Mouse (Mus musculus) midbrain, embryonic 11.5 days (tissue): ENCODE data around the gene Zbtb34. TPM values are rescaled to one million over a fixed set of nuclear protein-coding genes. Genes with fewer than 3 reads are reported as not detected.

Source experiments
- ATAC-seq: fragments of 200-750 bp; cut with Nextera tagmentation; 2 replicates; pipeline ENCODE4 v1.8.0; 2017; ENCODE audit warnings: moderate TSS enrichment, moderate library complexity; ENCODE audit not compliant: low FRiP score
- DNase-seq: peaks from one replicate; pipeline ENCODE4 v3.0.0; 2015; ENCODE audit warnings: low spot score; ENCODE audit errors: missing footprints
- H3K27ac ChIP-seq: fragments of 300-500 bp; sonication (generic); 2 replicates; pipeline ENCODE4 v1.5.1; 2014; ENCODE audit warnings: low read depth, low read length
- H3K27me3 ChIP-seq: fragments of 300-500 bp; sonication (generic); 2 replicates; pipeline ENCODE4 v1.6.1; 2014; ENCODE audit warnings: mild to moderate bottlenecking, low read length, moderate library complexity, mixed read lengths; ENCODE audit not compliant: control insufficient read depth, insufficient read depth
- H3K36me3 ChIP-seq: fragments of 300-500 bp; sonication (generic); 2 replicates; pipeline ENCODE4 v1.6.1; 2014; ENCODE audit warnings: mild to moderate bottlenecking, low read length, moderate library complexity, mixed read lengths; ENCODE audit not compliant: control insufficient read depth, insufficient read depth
- H3K4me1 ChIP-seq: fragments of 300-500 bp; sonication (generic); 2 replicates; pipeline ENCODE4 v1.6.1; 2014; ENCODE audit warnings: low read length; ENCODE audit not compliant: control insufficient read depth, insufficient read depth
- H3K4me2 ChIP-seq: fragments of 300-500 bp; sonication (generic); 2 replicates; pipeline ENCODE4 v1.6.1; 2014; ENCODE audit warnings: mild to moderate bottlenecking, moderate library complexity
- H3K4me3 ChIP-seq: fragments of 300-500 bp; sonication (generic); 2 replicates; pipeline ENCODE4 v1.5.1; 2014; ENCODE audit warnings: low read depth, low read length
- H3K9ac ChIP-seq: fragments of 300-500 bp; sonication (generic); 2 replicates; pipeline ENCODE4 v1.6.1; 2014; ENCODE audit warnings: low read length
- H3K9me3 ChIP-seq: fragments of 300-500 bp; sonication (generic); 2 replicates; pipeline ENCODE4 v1.6.1; 2016; ENCODE audit warnings: low read length; ENCODE audit not compliant: control insufficient read depth
- WGBS: fragments of 180-500 bp; shearing (Covaris S2); extraction: QIAGEN DNeasy Blood & Tissue Kit; methylation state at CpG from one replicate; pipeline ENCODE4 v1.1.7; 2014; 5-methylcytosine and 5-hydroxymethylcytosine counted together
- polyA plus RNA-seq: library from polyadenylated mRNA; unstranded; fragments of >200 nt; fragmentation: Nextera tagmentation; extraction: Ambion mirVana; gene quantifications from 2 replicates; pipeline ENCODE4 v1.2.1, GENCODE M21; 2014

The Zbtb34 gene
- polyA plus RNA-seq, 1 experiment from 2014 or later, result 8.0 TPM

DNA sequence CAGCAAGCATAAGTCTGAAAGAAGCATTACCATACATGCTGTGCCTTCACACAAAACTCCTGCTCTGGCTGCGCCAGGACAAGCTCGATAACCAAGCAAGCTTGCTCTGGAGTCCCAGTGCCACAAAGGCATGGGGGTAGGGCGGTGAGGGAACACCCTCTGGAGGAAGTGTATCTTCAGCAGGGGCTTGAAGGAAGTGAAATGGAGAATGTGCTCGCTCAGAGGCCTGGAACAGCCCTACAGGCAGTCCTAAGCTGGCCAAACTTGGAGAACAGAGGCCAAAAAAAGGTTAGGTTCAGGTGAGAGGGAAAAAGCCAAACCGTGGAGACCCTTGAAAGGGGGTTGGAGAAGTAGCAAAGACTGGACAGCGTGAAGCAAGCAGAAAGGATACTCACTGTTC lies 1.8 kb downstream of the Zbtb34 start:
- Histone ChIP-seq H3K4me3 (0 out of 2 replicates have a peak overlapping the region, but pooled peaks have one; percentile 98), H3K4me2 (no peak overlapping the region; the same call in 1 of the 2 replicates), H3K27ac (no peak overlapping the region), H3K9me3 (no peaks in the 10 kb centered on the region), H3K27me3 (no peaks in the 10 kb centered on the region), H3K4me1 (peaks cover 18% of the 10 kb centered on the region), H3K36me3 (no peaks in the 10 kb centered on the region; the same call in 1 of the 2 replicates), H3K9ac (no peak overlapping the region)
- DNase-seq (no peak), ATAC-seq (no peak)
- 39% methylated on average over 6 of the region's 6 CpGs for WGBS

GRCm38 (mm10) chr2:33426640-33427398 lies 4.3 kb downstream of the Zbtb34 start:
- no peaks in the 10 kb centered on the region for H3K9me3 ChIP-seq
- DNase-seq (no peak), ATAC-seq (no peak)
- H3K9ac ChIP-seq, result no peak overlapping the region
- H3K27ac ChIP-seq, result no peak overlapping the region
- no peaks in the 10 kb centered on the region for H3K27me3 ChIP-seq
- no peaks in the 10 kb centered on the region; the same call in 1 of the 2 replicates for H3K36me3 ChIP-seq
- WGBS, result 55% methylated on average over 10 of the region's 10 CpGs
- H3K4me1 ChIP-seq, result peaks cover 18% of the 10 kb centered on the region
- no peak overlapping the region for H3K4me2 ChIP-seq
- no peak overlapping the region for H3K4me3 ChIP-seq

- Histone ChIP-seq H3K9ac (no peak overlapping the region), H3K27ac (no peak overlapping the region), H3K4me2 (no peak overlapping the region), H3K27me3 (no peaks in the 10 kb centered on the region), H3K9me3 (no peaks in the 10 kb centered on the region), H3K36me3 (no peaks in the 10 kb centered on the region; the same call in 1 of the 2 replicates), H3K4me3 (no peak overlapping the region), H3K4me1 (no peaks in the 10 kb centered on the region)
- ATAC-seq (no peak), DNase-seq (no peak)
- 89% methylated on average over 4 of the region's 4 CpGs for whole genome bisulfite sequencing
Observed at GRCm38 (mm10) chr2:33417454-33417853, 13.7 kb downstream of the Zbtb34 start.

DNA sequence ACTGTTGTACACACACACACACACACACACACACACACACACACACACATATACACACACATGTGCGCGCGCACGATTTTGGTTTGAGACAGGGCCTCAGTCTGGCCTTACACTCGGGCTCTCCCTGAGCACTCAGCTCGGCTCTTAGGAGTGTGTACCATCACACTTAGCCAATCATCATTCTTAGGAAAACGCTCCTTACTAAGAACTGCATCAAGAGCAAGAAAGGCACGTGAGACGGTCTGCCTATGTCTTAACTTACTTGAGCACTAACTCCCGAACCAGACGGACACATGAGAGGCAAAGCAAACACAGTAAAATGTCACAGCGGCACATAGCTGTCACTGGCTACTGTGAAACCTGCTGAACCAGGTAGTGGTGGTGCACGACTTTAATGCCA lies 17.1 kb downstream of the Zbtb34 start:
- no peaks in the 10 kb centered on the region for H3K27me3 ChIP-seq
- no peaks in the 10 kb centered on the region for H3K4me1 ChIP-seq
- 92% methylated on average over 13 of the region's 13 CpGs for WGBS

DNA sequence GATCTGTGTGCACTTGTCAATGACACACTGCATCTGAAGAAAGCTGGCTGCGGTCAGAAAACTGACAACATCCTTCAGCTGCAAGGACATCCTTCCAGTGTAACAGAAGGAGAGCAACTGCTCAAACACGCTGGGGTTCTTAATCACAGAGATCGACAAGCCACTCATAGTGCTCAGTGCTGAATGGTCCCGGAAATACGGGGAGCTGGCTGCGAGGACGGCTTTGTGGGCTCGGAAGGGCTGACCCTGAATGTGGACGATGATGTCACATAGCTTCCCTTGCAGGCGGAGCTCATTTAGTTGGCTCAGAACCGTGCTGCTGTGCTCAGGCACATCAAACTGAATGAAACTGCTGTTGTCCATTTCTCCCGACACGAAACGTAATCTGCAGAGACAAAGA lies 19.0 kb downstream of the Zbtb34 start:
- Histone ChIP-seq H3K27me3 (no peaks in the 10 kb centered on the region), H3K9ac (no peak overlapping the region), H3K4me3 (no peak overlapping the region), H3K36me3 (peaks cover 11% of the 10 kb centered on the region; the same call in 1 of the 2 replicates), H3K27ac (no peak overlapping the region), H3K4me1 (no peaks in the 10 kb centered on the region), H3K9me3 (no peaks in the 10 kb centered on the region), H3K4me2 (no peak overlapping the region)
- DNase-seq, result no peak
- no peak for ATAC-seq
- WGBS, result 88% methylated on average over 14 of the region's 14 CpGs

More for the DNA sequence above, 17.1 kb downstream of the Zbtb34 start:
- Histone ChIP-seq H3K36me3 (peaks cover 11% of the 10 kb centered on the region; the same call in 1 of the 2 replicates), H3K27ac (no peak overlapping the region), H3K4me3 (no peak overlapping the region), H3K9ac (no peak overlapping the region), H3K4me2 (no peak overlapping the region), H3K9me3 (no peaks in the 10 kb centered on the region)
- DNase-seq (no peak), ATAC-seq (no peak)

DNA sequence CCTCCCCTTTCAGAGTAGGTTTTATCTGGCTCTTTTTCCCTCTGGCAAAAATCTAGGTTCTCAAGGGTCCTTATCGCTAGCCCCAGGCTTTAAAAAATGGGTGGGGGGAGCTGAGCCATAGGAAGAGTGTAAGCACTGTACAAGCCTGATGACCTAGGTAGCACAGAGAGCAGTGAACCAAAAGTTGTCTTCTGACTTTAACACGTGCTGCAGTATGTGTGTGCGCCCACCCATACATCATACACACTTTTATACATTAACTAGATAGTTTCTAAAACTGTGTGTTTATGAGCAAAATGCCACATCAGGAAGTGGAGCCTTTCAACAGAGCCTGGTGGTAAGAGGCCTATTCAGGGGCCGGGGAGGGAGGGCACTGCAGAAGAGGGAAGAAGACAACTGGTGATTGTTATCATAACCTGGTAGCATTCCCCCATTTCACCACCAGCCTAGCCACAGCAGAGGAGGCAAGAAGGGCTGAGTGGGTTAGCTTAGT lies 27.6 kb downstream of the Zbtb34 start:
- 92% methylated on average over 4 of the region's 4 CpGs for WGBS
- peak; percentile 57 for DNase-seq
- H3K9me3 ChIP-seq, result no peaks in the 10 kb centered on the region
- ATAC-seq, result no peak
- no peaks in the 10 kb centered on the region for H3K27me3 ChIP-seq
- no peak overlapping the region for H3K4me3 ChIP-seq
- no peak overlapping the region for H3K4me2 ChIP-seq
- H3K4me1 ChIP-seq, result no peaks in the 10 kb centered on the region
- H3K9ac ChIP-seq, result no peak overlapping the region
- no peak overlapping the region for H3K27ac ChIP-seq
- H3K36me3 ChIP-seq, result no peaks in the 10 kb centered on the region

GRCm38 (mm10) chr2:33402638-33403037 lies 28.5 kb downstream of the Zbtb34 start:
- no peak for ATAC-seq
- no peaks in the 10 kb centered on the region for H3K9me3 ChIP-seq
- peak; percentile 39 for DNase-seq
- no peak overlapping the region for H3K27ac ChIP-seq
- H3K9ac ChIP-seq, result no peak overlapping the region
- H3K27me3 ChIP-seq, result no peaks in the 10 kb centered on the region
- H3K4me1 ChIP-seq, result no peaks in the 10 kb centered on the region
- H3K4me3 ChIP-seq, result no peak overlapping the region
- whole genome bisulfite sequencing, result 58% methylated on average over 5 of the region's 5 CpGs
- no peak overlapping the region for H3K4me2 ChIP-seq
- no peaks in the 10 kb centered on the region for H3K36me3 ChIP-seq

GRCm38 (mm10) chr2:33402236-33402635 lies 28.9 kb downstream of the Zbtb34 start:
- no peak overlapping the region for H3K4me2 ChIP-seq
- H3K27me3 ChIP-seq, result no peaks in the 10 kb centered on the region
- no peak for ATAC-seq
- 38% methylated on average over 7 of the region's 7 CpGs for WGBS
- DNase-seq, result peak; percentile 86
- H3K27ac ChIP-seq, result no peak overlapping the region
- H3K4me1 ChIP-seq, result no peaks in the 10 kb centered on the region
- H3K36me3 ChIP-seq, result no peaks in the 10 kb centered on the region
- no peak overlapping the region for H3K4me3 ChIP-seq
- no peaks in the 10 kb centered on the region for H3K9me3 ChIP-seq
- H3K9ac ChIP-seq, result no peak overlapping the region

GRCm38 (mm10) chr2:33401217-33401616 lies 29.9 kb downstream of the Zbtb34 start:
- Histone ChIP-seq H3K4me1 (no peaks in the 10 kb centered on the region), H3K9me3 (no peaks in the 10 kb centered on the region), H3K27ac (no peak overlapping the region), H3K27me3 (no peaks in the 10 kb centered on the region), H3K9ac (no peak overlapping the region), H3K36me3 (no peaks in the 10 kb centered on the region), H3K4me2 (no peak overlapping the region), H3K4me3 (no peak overlapping the region)
- WGBS, result 37% methylated on average over 3 of the region's 3 CpGs
- ATAC-seq (no peak), DNase-seq (peak; percentile 70)
